Mouse (Mus musculus) kidney, embryonic 16.5 days (tissue): Measurements from ENCODE around the gene Ppp2r5c. TPM values are rescaled to one million over a fixed set of nuclear protein-coding genes. Genes with fewer than 3 reads are reported as not detected.

ENCODE experiments used
- ATAC-seq: fragments of 200-750 bp; cut with Nextera tagmentation; 2 replicates; pipeline ENCODE4 v1.8.0; 2017; ENCODE audit warnings: moderate TSS enrichment; ENCODE audit not compliant: low FRiP score, low TSS enrichment
- H3K27ac ChIP-seq: fragments of 300-500 bp; sonication (generic); 2 replicates; pipeline ENCODE4 v1.5.1; 2014; ENCODE audit warnings: low read length
- H3K27me3 ChIP-seq: fragments of 300-500 bp; sonication (generic); 2 replicates; pipeline ENCODE4 v1.6.1; 2014; ENCODE audit warnings: low read length, control low read depth, mixed read lengths; ENCODE audit not compliant: insufficient read depth
- H3K36me3 ChIP-seq: fragments of 300-500 bp; sonication (generic); 2 replicates; pipeline ENCODE4 v1.6.1; 2014; ENCODE audit warnings: low read length, control low read depth, mixed read lengths; ENCODE audit not compliant: insufficient read depth
- H3K4me1 ChIP-seq: fragments of 300-500 bp; sonication (generic); 2 replicates; pipeline ENCODE4 v1.6.1; 2014; ENCODE audit warnings: low read length, control low read depth, mixed read lengths; ENCODE audit not compliant: insufficient read depth
- H3K4me2 ChIP-seq: fragments of 300-500 bp; sonication (generic); replicated peaks from 2 replicates; pipeline ENCODE4 v1.6.1; 2014; ENCODE audit warnings: low read depth, low read length
- H3K4me3 ChIP-seq: fragments of 300-500 bp; sonication (generic); 2 replicates; pipeline ENCODE4 v1.5.1; 2014; ENCODE audit warnings: mild to moderate bottlenecking, low read length
- H3K9ac ChIP-seq: fragments of 300-500 bp; sonication (generic); replicated peaks from 2 replicates; pipeline ENCODE4 v1.6.1; 2014; ENCODE audit warnings: low read length
- H3K9me3 ChIP-seq: fragments of 300-500 bp; sonication (generic); 2 replicates; pipeline ENCODE4 v1.6.1; 2016; ENCODE audit warnings: low read length, control low read depth
- WGBS: fragments of 180-500 bp; shearing (Covaris S2); extraction: QIAGEN DNeasy Blood & Tissue Kit; methylation state at CpG from one replicate; pipeline ENCODE4 v1.1.7; 2014; 5-methylcytosine and 5-hydroxymethylcytosine counted together
- polyA plus RNA-seq: library from polyadenylated mRNA; unstranded; fragments of >200 nt; fragmentation: Nextera tagmentation; extraction: Ambion mirVana; gene quantifications from 2 replicates; pipeline ENCODE4 v1.2.1, GENCODE M21; 2015

Ppp2r5c gene
- polyA plus RNA-seq, 1 experiment from 2014 or later = 145 TPM

GRCm38 (mm10) chr12:110608460-110609152, 161.7 kb downstream of the Ppp2r5c start:
- Histone ChIP-seq H3K27me3 (no peaks in the 10 kb centered on the region), H3K9ac (0 out of 2 replicates have a peak overlapping the region, but pooled peaks have one; percentile 24), H3K4me3 (no peak overlapping the region), H3K36me3 (peaks cover 16% of the 10 kb centered on the region), H3K4me1 (peaks cover 18% of the 10 kb centered on the region; the same call in 1 of the 2 replicates), H3K9me3 (no peaks in the 10 kb centered on the region), H3K27ac (peak overlapping the region; percentile 72; the same call in 1 of the 2 replicates), H3K4me2 (no peak overlapping the region)
- 55% methylated on average over 11 of the region's 11 CpGs for WGBS
- peak; percentile 85 for ATAC-seq

GRCm38 (mm10) chr12:110609153-110609497, 162.2 kb downstream of the Ppp2r5c start:
- 82% methylated on average over 9 of the region's 9 CpGs for WGBS
- no peak overlapping the region for H3K4me2 ChIP-seq
- no peak for ATAC-seq
- peaks cover 14% of the 10 kb centered on the region; the same call in 1 of the 2 replicates for H3K4me1 ChIP-seq
- H3K9me3 ChIP-seq = no peaks in the 10 kb centered on the region
- 0 out of 2 replicates have a peak overlapping the region, but pooled peaks have one; percentile 24 for H3K9ac ChIP-seq
- H3K27me3 ChIP-seq = no peaks in the 10 kb centered on the region
- H3K27ac ChIP-seq = peak overlapping the region; percentile 72; the same call in 1 of the 2 replicates
- H3K36me3 ChIP-seq = peaks cover 17% of the 10 kb centered on the region
- no peak overlapping the region for H3K4me3 ChIP-seq

GRCm38 (mm10) chr12:110610713-110611112, 163.8 kb downstream of the Ppp2r5c start:
- H3K36me3 ChIP-seq = peaks cover 31% of the 10 kb centered on the region

GRCm38 (mm10) chr12:110630056-110630455, 183.1 kb downstream of the Ppp2r5c start:
- ATAC-seq = no peak
- H3K9me3 ChIP-seq = no peaks in the 10 kb centered on the region
- no peak overlapping the region for H3K27ac ChIP-seq
- no peak overlapping the region for H3K4me3 ChIP-seq
- H3K27me3 ChIP-seq = no peaks in the 10 kb centered on the region
- H3K4me1 ChIP-seq = no peaks in the 10 kb centered on the region
- 96% methylated on average over 11 of the region's 11 CpGs for WGBS
- H3K4me2 ChIP-seq = no peak overlapping the region
- H3K36me3 ChIP-seq = peaks cover 99% of the 10 kb centered on the region
- no peak overlapping the region for H3K9ac ChIP-seq

More at GRCm38 (mm10) chr12:110610713-110611112, 163.8 kb downstream of the Ppp2r5c start:
- Histone ChIP-seq H3K4me1 (peaks cover 14% of the 10 kb centered on the region; the same call in 1 of the 2 replicates), H3K27me3 (no peaks in the 10 kb centered on the region), H3K9me3 (no peaks in the 10 kb centered on the region), H3K27ac (no peak overlapping the region), H3K9ac (no peak overlapping the region), H3K4me2 (no peak overlapping the region), H3K4me3 (no peak overlapping the region)
- WGBS = 94% methylated on average over 2 of the region's 2 CpGs
- no peak for ATAC-seq

Other genes with a start within 250 kb of the Ppp2r5c start
- gene Dio3, start 168.1 kb upstream of the Ppp2r5c start, polyA plus RNA-seq = 0.14 and 0.32 TPM in 2 replicates
- gene Dync1h1, start 154.3 kb downstream of the Ppp2r5c start, polyA plus RNA-seq = 49.7 and 53.9 TPM in 2 replicates
- not detected in 2 replicates for gene 1700001K19Rik, start 235.5 kb downstream of the Ppp2r5c start, polyA plus RNA-seq